Comparison of ENCODE assay signal across 21 mouse cellular contexts in the genomic region with DNA sequence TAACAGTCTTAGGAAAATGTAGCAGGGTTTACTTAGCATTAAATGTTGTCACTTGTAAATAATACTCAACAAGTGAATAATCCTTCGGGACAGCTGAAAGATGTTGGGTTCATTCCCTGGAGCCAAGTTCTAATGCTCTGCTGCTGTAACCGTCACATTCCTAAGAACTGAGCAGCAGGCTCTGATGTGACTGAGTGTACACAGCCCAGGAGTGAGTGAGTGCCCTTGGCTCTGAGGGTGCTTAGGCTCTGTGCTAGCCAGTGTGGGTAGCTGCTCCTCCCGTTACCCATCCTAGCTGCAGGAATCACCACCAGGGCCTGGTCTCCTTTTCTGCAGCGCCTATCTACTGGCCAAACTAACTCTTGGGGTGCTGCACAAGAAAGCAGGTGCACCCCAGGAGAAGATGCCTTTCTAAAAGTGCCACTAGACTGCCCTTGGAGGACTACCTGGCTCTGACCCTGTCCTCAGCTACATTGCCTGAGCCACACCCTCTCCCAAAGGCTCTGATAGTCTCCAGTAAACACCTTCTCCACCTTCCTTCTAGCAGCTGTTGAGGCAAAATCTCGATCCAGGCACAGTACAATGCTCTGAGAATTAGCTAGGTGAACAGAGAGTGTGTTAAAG. TPM values are rescaled to one million over a fixed set of nuclear protein-coding genes. Genes with fewer than 3 reads are reported as not detected.
DNase-seq lines count a peak whose midpoint lies in the region; ATAC-seq and TF ChIP-seq lines count a peak whose summit lies in the region.
"Had no signal": no experiment of that assay in that cellular context is flagged by ENCODE, and none has a peak within 500 bp of the region (broad histone marks: within the 10 kb centered on the region; RNA-seq: fewer than 3 reads in every experiment).

No protein-coding gene starts in this region.

- no peak for DNase-seq in forebrain, embryonic 10.5 days (ENCODE audit: extremely low spot score, low spot score)
- DNase-seq in heart, postnatal 4 days, result no peak
- peak; percentile 46 for DNase-seq in lung, postnatal 0 days (ENCODE audit: low spot score)
- DNase-seq in lung, postnatal 10 days, result no peak
- DNase-seq in spleen, postnatal 4 days (ENCODE audit: low spot score in 2 of 2), result no peak
- DNase-seq: adrenal gland, postnatal 25 days; kidney, adult 8-10 months; kidney, postnatal 10 days; lung, embryonic 14.5 days; midbrain, embryonic 14.5 days; thymus, postnatal 25 days had no signal

- H3K27me3 ChIP-seq in forebrain, embryonic 13.5 days, result no peaks in the 10 kb centered on the region
- H3K27me3 ChIP-seq in forebrain, embryonic 10.5 days (ENCODE audit: poor library complexity, severe bottlenecking), result no peaks in the 10 kb centered on the region
- no peaks in the 10 kb centered on the region for H3K27me3 ChIP-seq in heart, embryonic 13.5 days (replicated peaks)
- H3K27me3 ChIP-seq in lung, postnatal 0 days (replicated peaks; ENCODE audit: insufficient read depth, low read length), result no peaks in the 10 kb centered on the region
- no peaks in the 10 kb centered on the region for H3K27me3 ChIP-seq in myocyte (ENCODE audit: control insufficient read depth, insufficient read depth, insufficient read length)
- H3K27me3 ChIP-seq: intestine, embryonic 15.5 days; limb, embryonic 13.5 days; neural tube, embryonic 13.5 days had no signal

- TF ChIP-seq EP300 in lung, postnatal 0 days (IDR thresholded peaks at IDR 0.05), result no peak

- 88% methylated on average over 5 of the region's 5 CpGs for WGBS in forebrain, embryonic 13.5 days
- 87% methylated on average over 5 of the region's 5 CpGs for WGBS in forebrain, embryonic 10.5 days
- 82% methylated on average over 5 of the region's 5 CpGs for WGBS in heart, embryonic 13.5 days
- 60% methylated on average over 5 of the region's 5 CpGs for WGBS in lung, postnatal 0 days

- H3K4me2 ChIP-seq in forebrain, embryonic 13.5 days, result no peak overlapping the region
- no peak overlapping the region for H3K4me2 ChIP-seq in heart, embryonic 13.5 days
- H3K4me2 ChIP-seq in lung, postnatal 0 days (replicated peaks; ENCODE audit: low read depth, low read length), result no peak overlapping the region
- peak overlapping the region; percentile 32 for H3K4me2 ChIP-seq in myocyte (ENCODE audit: low read depth)
- H3K4me2 ChIP-seq: heart, embryonic 11.5 days; intestine, embryonic 15.5 days; limb, embryonic 13.5 days; lung, embryonic 14.5 days; neural tube, embryonic 13.5 days had no signal

- H3K27ac ChIP-seq in forebrain, embryonic 13.5 days, result no peak overlapping the region
- no peak overlapping the region for H3K27ac ChIP-seq in forebrain, embryonic 10.5 days
- H3K27ac ChIP-seq in heart, embryonic 13.5 days (replicated peaks), result 0 out of 2 replicates have a peak overlapping the region, but pooled peaks have one; percentile 24
- H3K27ac ChIP-seq in lung, postnatal 0 days (ENCODE audit: low read length), result no peak overlapping the region
- H3K27ac ChIP-seq: intestine, embryonic 15.5 days; limb, embryonic 13.5 days; liver, embryonic 14.5 days; neural tube, embryonic 13.5 days had no signal

- H3K9ac ChIP-seq in forebrain, embryonic 13.5 days, result peak overlapping the region; percentile 26; the same call in 1 of the 2 replicates
- H3K9ac ChIP-seq in heart, embryonic 13.5 days, result no peak overlapping the region
- H3K9ac ChIP-seq in lung, postnatal 0 days (replicated peaks; ENCODE audit: low read depth), result no peak overlapping the region
- H3K9ac ChIP-seq: intestine, embryonic 15.5 days; limb, embryonic 13.5 days; liver, embryonic 14.5 days; lung, embryonic 14.5 days; neural tube, embryonic 13.5 days had no signal

- H3K36me3 ChIP-seq in forebrain, embryonic 13.5 days (ENCODE audit: poor library complexity, severe bottlenecking), result peaks cover 17% of the 10 kb centered on the region; the same call in 1 of the 2 replicates
- peaks cover 58% of the 10 kb centered on the region for H3K36me3 ChIP-seq in forebrain, embryonic 10.5 days (replicated peaks)
- H3K36me3 ChIP-seq in heart, embryonic 13.5 days, result peaks cover 11% of the 10 kb centered on the region; the same call in 1 of the 2 replicates
- H3K36me3 ChIP-seq in lung, postnatal 0 days (ENCODE audit: insufficient read depth, low read length), result no peaks in the 10 kb centered on the region
- no peaks in the 10 kb centered on the region for H3K36me3 ChIP-seq in myocyte (ENCODE audit: control insufficient read depth, insufficient read depth)
- H3K36me3 ChIP-seq: intestine, embryonic 15.5 days had no signal

- H3K4me1 ChIP-seq in forebrain, embryonic 13.5 days, result peaks cover 20% of the 10 kb centered on the region
- H3K4me1 ChIP-seq in forebrain, embryonic 10.5 days, result peaks cover 26% of the 10 kb centered on the region
- H3K4me1 ChIP-seq in heart, embryonic 13.5 days, result peaks cover 52% of the 10 kb centered on the region
- H3K4me1 ChIP-seq in lung, postnatal 0 days (ENCODE audit: insufficient read depth, low read depth, low read length), result peaks cover 5% of the 10 kb centered on the region; the same call in 1 of the 2 replicates

- H3K4me3 ChIP-seq in forebrain, embryonic 13.5 days, result no peak overlapping the region
- H3K4me3 ChIP-seq in forebrain, embryonic 10.5 days, result no peak overlapping the region
- H3K4me3 ChIP-seq in heart, embryonic 13.5 days, result no peak overlapping the region
- H3K4me3 ChIP-seq in lung, postnatal 0 days (ENCODE audit: low read depth, low read length), result no peak overlapping the region
- no peak overlapping the region for H3K4me3 ChIP-seq in myocyte
- H3K4me3 ChIP-seq: intestine, embryonic 15.5 days; limb, embryonic 13.5 days; neural tube, embryonic 13.5 days had no signal

- H3K9me3 ChIP-seq in forebrain, embryonic 13.5 days (replicated peaks), result no peaks in the 10 kb centered on the region
- no peaks in the 10 kb centered on the region for H3K9me3 ChIP-seq in forebrain, embryonic 10.5 days
- H3K9me3 ChIP-seq in heart, embryonic 13.5 days, result no peaks in the 10 kb centered on the region
- no peaks in the 10 kb centered on the region for H3K9me3 ChIP-seq in lung, postnatal 0 days (ENCODE audit: low read length)
- H3K9me3 ChIP-seq: intestine, embryonic 15.5 days; limb, embryonic 13.5 days; neural tube, embryonic 13.5 days had no signal

- no peak overlapping the region for H3ac ChIP-seq in myocyte (ENCODE audit: control insufficient read depth, insufficient read length)

- no peak for ATAC-seq in forebrain, embryonic 13.5 days
- ATAC-seq in heart, embryonic 13.5 days (ENCODE audit: extremely low read depth, insufficient number of reproducible peaks, low FRiP score, low TSS enrichment), result no peak
- ATAC-seq in lung, postnatal 0 days, result peak; percentile 66
- ATAC-seq: CD4-positive, CD25-positive, alpha-beta regulatory T cell, adult 4 months; forebrain, embryonic 16.5 days; intestine, embryonic 15.5 days had no signal

- no peak for TF ChIP-seq POLR2A in myocyte (IDR thresholded peaks at IDR 0.05; ENCODE audit: insufficient read length, low read depth)

- no peak for TF ChIP-seq CTCF in lung, postnatal 0 days (IDR thresholded peaks at IDR 0.05)

- peaks cover 5% of the 10 kb centered on the region for H3K79me2 ChIP-seq in myocyte (ENCODE audit: control insufficient read depth, insufficient read depth)

TF ChIP-seq in myocyte, 11 proteins besides CTCF, POLR2A, EP300 and RAD21:
- TF ChIP-seq MYOD1 (IDR thresholded peaks at IDR 0.05; ENCODE audit: control insufficient read depth in 1 of 3, insufficient read length in 2 of 3, low read depth in 2 of 3), result peak in 1 of 3 experiments; percentile 22
- no peak for TF ChIP-seq E2F4 (IDR thresholded peaks at IDR 0.05; ENCODE audit: insufficient read depth)
- TF ChIP-seq MYOG (IDR thresholded peaks at IDR 0.05; ENCODE audit: control insufficient read depth in 1 of 3, insufficient read depth in 1 of 3, insufficient read length in 2 of 3, low read depth in 2 of 3), result peak in 1 of 3 experiments; percentile 26

RNA-seq across cellular contexts. Expression of gene Mok, which starts 38.0 kb away (rescaled TPM):
- polyA plus RNA-seq in forebrain, embryonic 13.5 days (2015; fragmentation: Nextera tagmentation; extraction: Ambion mirVana), result 11.6 and 13.1 TPM in 2 replicates
- polyA plus RNA-seq in forebrain, embryonic 10.5 days (2016; fragmentation: Nextera tagmentation; extraction: Ambion mirVana), result 11.7 and 12.0 TPM in 2 replicates
- 2.7 and 3.5 TPM in 2 replicates for polyA plus RNA-seq in heart, embryonic 13.5 days (2015; fragmentation: Nextera tagmentation; extraction: Ambion mirVana)
- 1 to 10 TPM; 1.3 to 1.6 TPM for total RNA-seq in heart, postnatal 4 days (2021)
- 11.1 and 11.9 TPM in 2 replicates for polyA plus RNA-seq in lung, postnatal 0 days (2015; fragmentation: Nextera tagmentation; extraction: Ambion mirVana)
- 3.3 TPM for polyA plus RNA-seq in myocyte (2012; fragmentation: generic; extraction: Trizol)

RNA-seq across cellular contexts. Expression of gene Zfp839, which starts 47.3 kb away (rescaled TPM):
- polyA plus RNA-seq in forebrain, embryonic 13.5 days (2015; fragmentation: Nextera tagmentation; extraction: Ambion mirVana), result 3.0 and 3.6 TPM in 2 replicates
- polyA plus RNA-seq in forebrain, embryonic 10.5 days (2016; fragmentation: Nextera tagmentation; extraction: Ambion mirVana), result 4.2 and 5.2 TPM in 2 replicates
- polyA plus RNA-seq in heart, embryonic 13.5 days (2015; fragmentation: Nextera tagmentation; extraction: Ambion mirVana), result 4.1 and 4.3 TPM in 2 replicates
- total RNA-seq in heart, postnatal 4 days (2021), result 1 to 10 TPM; 6.7 to 6.9 TPM
- 2.4 and 3.3 TPM in 2 replicates for polyA plus RNA-seq in lung, postnatal 0 days (2015; fragmentation: Nextera tagmentation; extraction: Ambion mirVana)
- polyA plus RNA-seq in myocyte (2012; fragmentation: generic; extraction: Trizol), result 3.1 TPM
